ENCODE assay signal across 18 mouse cellular contexts in the genomic region with DNA sequence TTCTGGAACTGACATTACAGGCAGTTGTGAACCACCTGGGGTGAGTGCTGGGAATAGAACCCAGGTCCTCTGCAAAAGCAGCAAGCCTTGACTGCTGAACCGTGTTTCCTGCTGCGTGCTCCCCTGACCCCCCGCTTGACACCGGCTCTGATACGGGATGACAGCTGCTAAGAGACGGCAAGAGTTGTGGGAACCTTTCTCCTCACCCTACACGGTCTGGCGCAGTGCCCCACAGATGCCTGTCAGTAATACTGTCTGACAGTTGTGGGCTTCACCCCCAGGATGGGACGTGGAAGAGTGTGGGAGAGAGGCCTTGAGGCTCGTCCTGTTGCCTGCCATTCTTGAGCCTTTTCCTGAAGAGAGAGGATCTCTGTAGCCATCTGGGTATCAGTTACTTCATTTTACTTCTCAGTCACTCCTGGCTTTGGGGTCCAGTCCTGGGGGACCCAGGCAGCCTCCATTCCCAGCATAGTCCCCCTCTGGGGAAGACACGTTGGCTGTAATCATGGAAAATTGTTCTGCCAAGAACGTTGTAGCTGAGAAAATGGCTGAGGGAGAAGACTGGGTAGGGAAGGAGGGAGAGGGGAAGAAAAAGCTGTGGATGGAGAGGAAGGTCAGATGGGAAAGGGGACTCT. TPM values are rescaled to one million over a fixed set of nuclear protein-coding genes. Genes with fewer than 3 reads are reported as not detected.
A peak's percentile ranks its signal among the peaks of the same experiment; 100 is the strongest.
DNase-seq lines count a peak whose midpoint lies in the region; ATAC-seq lines count a peak whose summit lies in the region.
"Had no signal": no experiment of that assay in that cellular context is flagged by ENCODE, and none has a peak within 500 bp of the region (broad histone marks: within the 10 kb centered on the region; RNA-seq: fewer than 3 reads in every experiment).

No protein-coding gene starts in this region.

- no peak overlapping the region for H3K27ac ChIP-seq in heart, embryonic 11.5 days (ENCODE audit: low read depth, low read length)
- no peak overlapping the region for H3K27ac ChIP-seq in midbrain, embryonic 11.5 days (ENCODE audit: low read depth, low read length)
- no peak overlapping the region for H3K27ac ChIP-seq in midbrain, embryonic 15.5 days
- H3K27ac ChIP-seq: heart, embryonic 13.5 days; hindbrain, embryonic 13.5 days; liver, embryonic 14.5 days had no signal

- no peak for ATAC-seq in heart, embryonic 11.5 days (replicated peaks; ENCODE audit: insufficient number of reproducible peaks, low FRiP score, low TSS enrichment)
- ATAC-seq in midbrain, embryonic 11.5 days (ENCODE audit: low FRiP score) = no peak
- ATAC-seq in midbrain, embryonic 15.5 days (replicated peaks) = no peak
- ATAC-seq: intestine, embryonic 16.5 days had no signal

- intact Hi-C loops in gastrocnemius, postnatal 36 days (cut with DNase I) = no loop called here

- no peaks in the 10 kb centered on the region for H3K36me3 ChIP-seq in heart, embryonic 11.5 days (ENCODE audit: control insufficient read depth, insufficient read depth, low read length)
- no peaks in the 10 kb centered on the region for H3K36me3 ChIP-seq in midbrain, embryonic 11.5 days (ENCODE audit: control insufficient read depth, insufficient read depth, low read length)
- H3K36me3 ChIP-seq in midbrain, embryonic 15.5 days (replicated peaks) = no peaks in the 10 kb centered on the region
- H3K36me3 ChIP-seq: heart, embryonic 13.5 days; hindbrain, embryonic 13.5 days had no signal

- H3K4me3 ChIP-seq in heart, embryonic 11.5 days (ENCODE audit: low read depth, low read length) = no peak overlapping the region
- H3K4me3 ChIP-seq in midbrain, embryonic 11.5 days (ENCODE audit: low read depth, low read length) = no peak overlapping the region
- no peak overlapping the region for H3K4me3 ChIP-seq in midbrain, embryonic 15.5 days
- H3K4me3 ChIP-seq: erythroblast, embryonic 14.5 days; heart, embryonic 13.5 days; hindbrain, embryonic 13.5 days had no signal

- peaks cover 28% of the 10 kb centered on the region for H3K27me3 ChIP-seq in heart, embryonic 11.5 days (ENCODE audit: control insufficient read depth, insufficient read depth, low read length)
- peaks cover 25% of the 10 kb centered on the region for H3K27me3 ChIP-seq in midbrain, embryonic 11.5 days (ENCODE audit: control insufficient read depth, insufficient read depth, low read length)
- peaks cover 31% of the 10 kb centered on the region for H3K27me3 ChIP-seq in midbrain, embryonic 15.5 days (replicated peaks)

- peaks cover 13% of the 10 kb centered on the region for H3K4me1 ChIP-seq in heart, embryonic 11.5 days (ENCODE audit: control insufficient read depth, insufficient read depth, low read length)
- peaks cover 7% of the 10 kb centered on the region for H3K4me1 ChIP-seq in midbrain, embryonic 11.5 days (ENCODE audit: control insufficient read depth, insufficient read depth, low read length)
- H3K4me1 ChIP-seq in midbrain, embryonic 15.5 days = peaks cover 10% of the 10 kb centered on the region

- WGBS in heart, embryonic 11.5 days (ENCODE audit: insufficient replicate concordance) = 63% methylated on average over 12 of the region's 12 CpGs
- 77% methylated on average over 12 of the region's 12 CpGs for WGBS in midbrain, embryonic 11.5 days
- 77% methylated on average over 12 of the region's 12 CpGs for WGBS in midbrain, embryonic 15.5 days

- peak; percentile 97 for DNase-seq in heart, adult 11 months
- DNase-seq in midbrain, embryonic 11.5 days (ENCODE audit: low spot score, missing footprints) = peak; percentile 26
- DNase-seq in gastrocnemius, postnatal 36 days = peak; percentile 35 to 50
- DNase-seq in adipocyte (ENCODE audit: low spot score) = no peak
- DNase-seq in kidney, adult 8-10 months = no peak
- DNase-seq: retina, postnatal 1 day; thymus, adult 2 months had no signal

- no peaks in the 10 kb centered on the region for H3K9me3 ChIP-seq in heart, embryonic 11.5 days (replicated peaks; ENCODE audit: control insufficient read depth, low read length)
- H3K9me3 ChIP-seq in midbrain, embryonic 11.5 days (ENCODE audit: control insufficient read depth, low read length) = no peaks in the 10 kb centered on the region
- no peaks in the 10 kb centered on the region for H3K9me3 ChIP-seq in midbrain, embryonic 15.5 days
- H3K9me3 ChIP-seq: heart, embryonic 13.5 days; hindbrain, embryonic 13.5 days had no signal

- H3K4me2 ChIP-seq in heart, embryonic 11.5 days = no peak overlapping the region
- H3K4me2 ChIP-seq in midbrain, embryonic 11.5 days = no peak overlapping the region
- no peak overlapping the region for H3K4me2 ChIP-seq in midbrain, embryonic 15.5 days
- H3K4me2 ChIP-seq: heart, embryonic 13.5 days; hindbrain, embryonic 13.5 days had no signal

- H3K9ac ChIP-seq in heart, embryonic 11.5 days (ENCODE audit: low read depth, low read length) = no peak overlapping the region
- H3K9ac ChIP-seq in midbrain, embryonic 11.5 days (ENCODE audit: low read length) = no peak overlapping the region
- H3K9ac ChIP-seq in midbrain, embryonic 15.5 days = no peak overlapping the region
- H3K9ac ChIP-seq: heart, embryonic 13.5 days; hindbrain, embryonic 13.5 days; liver, embryonic 14.5 days had no signal

RNA-seq across cellular contexts. Expression of a gene that starts 4.3 kb away (rescaled TPM):
- polyA plus RNA-seq in heart, embryonic 11.5 days (2014; fragmentation: Nextera tagmentation; extraction: Ambion mirVana) = 0.43 and 0.79 TPM in 2 replicates
- 1.6 and 1.7 TPM in 2 replicates for polyA plus RNA-seq in midbrain, embryonic 11.5 days (2014; fragmentation: Nextera tagmentation; extraction: Ambion mirVana)
- polyA plus RNA-seq in midbrain, embryonic 15.5 days (2015; fragmentation: Nextera tagmentation; extraction: Ambion mirVana) = 5.1 and 5.5 TPM in 2 replicates
- 10 to 100 TPM; 47.9 to 60.1 TPM for total RNA-seq in gastrocnemius, postnatal 36 days (2021)
- polyA plus RNA-seq: erythroblast, embryonic 14.5 days had no signal

RNA-seq across cellular contexts. Expression of a gene that starts 14.0 kb away (rescaled TPM):
- 195 and 206 TPM in 2 replicates for polyA plus RNA-seq in heart, embryonic 11.5 days (2014; fragmentation: Nextera tagmentation; extraction: Ambion mirVana)
- 242 and 271 TPM in 2 replicates for polyA plus RNA-seq in midbrain, embryonic 11.5 days (2014; fragmentation: Nextera tagmentation; extraction: Ambion mirVana)
- 259 and 262 TPM in 2 replicates for polyA plus RNA-seq in midbrain, embryonic 15.5 days (2015; fragmentation: Nextera tagmentation; extraction: Ambion mirVana)
- 100 to 1,000 TPM; 146 to 165 TPM for total RNA-seq in gastrocnemius, postnatal 36 days (2021)

RNA-seq across cellular contexts. Expression of a gene that starts 15.2 kb away (rescaled TPM):
- polyA plus RNA-seq in heart, embryonic 11.5 days (2014; fragmentation: Nextera tagmentation; extraction: Ambion mirVana) = 6.1 and 8.1 TPM in 2 replicates
- 11.3 TPM in 2 replicates for polyA plus RNA-seq in midbrain, embryonic 11.5 days (2014; fragmentation: Nextera tagmentation; extraction: Ambion mirVana)
- polyA plus RNA-seq in midbrain, embryonic 15.5 days (2015; fragmentation: Nextera tagmentation; extraction: Ambion mirVana) = 12.9 and 15.4 TPM in 2 replicates
- 1 to 10 TPM; 3.5 to 4.1 TPM for total RNA-seq in gastrocnemius, postnatal 36 days (2021)

RNA-seq across cellular contexts. Expression of a gene that starts 22.9 kb away (rescaled TPM):
- polyA plus RNA-seq in heart, embryonic 11.5 days (2014; fragmentation: Nextera tagmentation; extraction: Ambion mirVana) = not detected in 2 replicates
- not detected in 2 replicates for polyA plus RNA-seq in midbrain, embryonic 11.5 days (2014; fragmentation: Nextera tagmentation; extraction: Ambion mirVana)
- polyA plus RNA-seq in midbrain, embryonic 15.5 days (2015; fragmentation: Nextera tagmentation; extraction: Ambion mirVana) = not detected in 2 replicates
- under 1 TPM in 1 of 2 experiments, not detected in 1; 0.28 TPM for total RNA-seq in gastrocnemius, postnatal 36 days (2021)
- total RNA-seq: adrenal gland, postnatal 25 days; layer of hippocampus, adult 8-10 months; left cerebral cortex, postnatal 14 days; neutrophil, adult 5-6 weeks had no signal
- polyA plus RNA-seq: erythroblast, embryonic 14.5 days; heart, embryonic 13.5 days; hindbrain, embryonic 13.5 days; liver, embryonic 14.5 days had no signal

RNA-seq across cellular contexts. Expression of a gene that starts 37.1 kb away (rescaled TPM):
- polyA plus RNA-seq in heart, embryonic 11.5 days (2014; fragmentation: Nextera tagmentation; extraction: Ambion mirVana) = 296 and 306 TPM in 2 replicates
- 168 and 177 TPM in 2 replicates for polyA plus RNA-seq in midbrain, embryonic 11.5 days (2014; fragmentation: Nextera tagmentation; extraction: Ambion mirVana)
- polyA plus RNA-seq in midbrain, embryonic 15.5 days (2015; fragmentation: Nextera tagmentation; extraction: Ambion mirVana) = 154 and 184 TPM in 2 replicates
- 100 to 1,000 TPM in 1 of 2 experiments, 10 to 100 TPM in 1; 94.8 to 103 TPM for total RNA-seq in gastrocnemius, postnatal 36 days (2021)

Comparison
In these comparisons a context has a peak if more than half of its experiments do, and no peak if none do; other contexts are left out.
1. DNase-seq: peak in heart, adult 11 months (single experiment), midbrain, embryonic 11.5 days (single experiment) and gastrocnemius, postnatal 36 days (2 of 2); none in adipocyte (single experiment) and kidney, adult 8-10 months (0 of 2).